Mouse (Mus musculus) heart, postnatal 0 days (tissue): ENCODE results near the gene Dbnl. TPM values are rescaled to one million over a fixed set of nuclear protein-coding genes. Genes with fewer than 3 reads are reported as not detected.

Source experiments
- ATAC-seq: fragments of 200-750 bp; cut with Nextera tagmentation; 2 replicates; pipeline ENCODE4 v1.8.0; 2017; ENCODE audit warnings: low read depth, moderate number of reproducible peaks, moderate library complexity; ENCODE audit not compliant: insufficient read depth
- DNase-seq: peaks from one replicate; pipeline ENCODE4 v3.0.0-alpha.2; 2016; ENCODE audit warnings: low spot score
- H3K27ac ChIP-seq: fragments of 300-500 bp; sonication (generic); 2 replicates; pipeline ENCODE4 v1.5.1; 2014; ENCODE audit warnings: low read depth, mild to moderate bottlenecking
- H3K27me3 ChIP-seq: fragments of 300-500 bp; sonication (generic); 2 replicates; pipeline ENCODE4 v1.6.1; 2014; ENCODE audit warnings: low read length, mixed read lengths; ENCODE audit not compliant: control insufficient read depth, insufficient read depth
- H3K36me3 ChIP-seq: fragments of 300-500 bp; sonication (generic); replicated peaks from 2 replicates; pipeline ENCODE4 v1.6.1; 2014; ENCODE audit warnings: low read length, mixed read lengths; ENCODE audit not compliant: control insufficient read depth, insufficient read depth
- H3K4me1 ChIP-seq: fragments of 300-500 bp; sonication (generic); 2 replicates; pipeline ENCODE4 v1.6.1; 2014; ENCODE audit warnings: antibody characterized with exemption; ENCODE audit not compliant: control insufficient read depth, insufficient read depth
- H3K4me2 ChIP-seq: fragments of 300-500 bp; sonication (generic); 2 replicates; pipeline ENCODE4 v1.6.1; 2014; ENCODE audit warnings: low read depth, mild to moderate bottlenecking, low read length, moderate library complexity
- H3K4me3 ChIP-seq: fragments of 300-500 bp; sonication (generic); 2 replicates; pipeline ENCODE4 v1.5.1; 2014; ENCODE audit warnings: low read depth, low read length
- H3K9ac ChIP-seq: fragments of 300-500 bp; sonication (generic); replicated peaks from 2 replicates; pipeline ENCODE4 v1.6.1; 2014; ENCODE audit warnings: low read depth, low read length, mixed read lengths
- H3K9me3 ChIP-seq: fragments of 300-500 bp; sonication (generic); replicated peaks from 2 replicates; pipeline ENCODE4 v1.6.1; 2016; ENCODE audit warnings: low read length; ENCODE audit not compliant: control insufficient read depth
- CTCF ChIP-seq: IDR thresholded peaks from 2 replicates; pipeline ENCODE4 v1.5.1; 2016; ENCODE audit warnings: antibody characterized with exemption, control low read depth, low read depth
- EP300 ChIP-seq: IDR thresholded peaks from 2 replicates; pipeline ENCODE4 v1.6.1; 2016; ENCODE audit warnings: antibody characterized with exemption, low read depth
- WGBS: fragments of 180-500 bp; shearing (Covaris S2); extraction: QIAGEN DNeasy Blood & Tissue Kit; methylation state at CpG from one replicate; pipeline ENCODE4 v1.1.7; 2014; 5-methylcytosine and 5-hydroxymethylcytosine counted together
- polyA plus RNA-seq: library from polyadenylated mRNA; unstranded; fragments of >200 nt; fragmentation: Nextera tagmentation; extraction: Ambion mirVana; gene quantifications from 2 replicates; pipeline ENCODE4 v1.2.1, GENCODE M21; 2015
- total RNA-seq: library from RNA; depleted of rRNA; stranded (reverse); fragments of >200 nt; gene quantifications from 2 replicates; pipeline ENCODE4 v1.2.3, GENCODE M21; 2014; ENCODE audit warnings: low replicate concordance

Dbnl gene
- total and polyA plus RNA-seq, 2 experiments from 2014 or later, result 32.1 to 45.2 TPM

DNA sequence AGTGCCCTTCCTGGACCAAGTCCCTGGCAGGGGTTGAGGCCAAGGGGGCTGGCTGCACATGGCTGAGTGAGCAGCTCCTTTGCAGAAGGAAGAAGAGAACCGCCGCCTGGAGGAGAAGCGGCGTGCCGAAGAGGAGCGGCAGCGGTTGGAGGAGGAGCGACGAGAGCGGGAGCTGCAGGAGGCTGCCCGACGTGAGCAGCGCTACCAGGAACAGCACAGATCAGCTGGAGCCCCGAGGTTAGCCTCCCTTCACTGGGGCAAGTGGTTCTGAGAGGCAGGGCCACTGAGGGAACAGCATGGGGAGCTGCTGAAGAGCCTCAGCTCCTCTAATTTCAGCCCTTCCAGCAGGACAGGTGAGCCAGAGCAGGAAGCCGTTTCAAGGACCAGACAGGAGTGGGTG lies 8.7 kb downstream of the Dbnl start:
- no peak for ATAC-seq
- TF ChIP-seq CTCF (no peak), EP300 (no peak)
- peaks cover 19% of the 10 kb centered on the region for H3K4me1 ChIP-seq

GRCm38 (mm10) chr11:5797371-5797770 lies 9.1 kb downstream of the Dbnl start:
- H3K4me3 ChIP-seq, result no peak overlapping the region
- DNase-seq (no peak), ATAC-seq (no peak)
- H3K4me2 ChIP-seq, result no peak overlapping the region
- WGBS, result 50% methylated on average over 11 of the region's 11 CpGs
- H3K9me3 ChIP-seq, result no peaks in the 10 kb centered on the region
- H3K4me1 ChIP-seq, result peaks cover 20% of the 10 kb centered on the region
- peaks cover 77% of the 10 kb centered on the region for H3K36me3 ChIP-seq
- no peak overlapping the region for H3K27ac ChIP-seq
- no peaks in the 10 kb centered on the region for H3K27me3 ChIP-seq
- TF ChIP-seq CTCF (no peak), EP300 (no peak)
- no peak overlapping the region for H3K9ac ChIP-seq

More for the DNA sequence above, 8.7 kb downstream of the Dbnl start:
- Histone ChIP-seq H3K9ac (no peak overlapping the region), H3K4me2 (no peak overlapping the region), H3K9me3 (no peaks in the 10 kb centered on the region), H3K27ac (no peak overlapping the region), H3K27me3 (no peaks in the 10 kb centered on the region), H3K36me3 (peaks cover 81% of the 10 kb centered on the region), H3K4me3 (no peak overlapping the region)
- 84% methylated on average over 15 of the region's 15 CpGs for WGBS
- DNase-seq, result no peak

- no peak for ATAC-seq
- no peak overlapping the region for H3K4me2 ChIP-seq
- DNase-seq, result no peak
- no peak overlapping the region for H3K4me3 ChIP-seq
- no peak overlapping the region for H3K27ac ChIP-seq
- H3K27me3 ChIP-seq, result no peaks in the 10 kb centered on the region
- 82% methylated on average over 5 of the region's 5 CpGs for WGBS
- TF ChIP-seq EP300 (no peak), CTCF (no peak)
- no peak overlapping the region for H3K9ac ChIP-seq
- H3K9me3 ChIP-seq, result no peaks in the 10 kb centered on the region
- H3K36me3 ChIP-seq, result peaks cover 72% of the 10 kb centered on the region
- H3K4me1 ChIP-seq, result peaks cover 20% of the 10 kb centered on the region
Measured at GRCm38 (mm10) chr11:5797928-5798327, 9.6 kb downstream of the Dbnl start.

- Histone ChIP-seq H3K4me2 (no peak overlapping the region), H3K4me3 (no peak overlapping the region), H3K27me3 (no peaks in the 10 kb centered on the region), H3K4me1 (peaks cover 26% of the 10 kb centered on the region), H3K36me3 (peaks cover 54% of the 10 kb centered on the region), H3K9ac (no peak overlapping the region), H3K9me3 (no peaks in the 10 kb centered on the region), H3K27ac (0 out of 2 replicates have a peak overlapping the region, but pooled peaks have one; percentile 33)
- ATAC-seq, result no peak
- no peak for TF ChIP-seq EP300
- no peak for TF ChIP-seq CTCF
- DNase-seq, result no peak
- WGBS, result 43% methylated on average over 17 of the region's 17 CpGs
Measured at GRCm38 (mm10) chr11:5799621-5800490, 11.6 kb downstream of the Dbnl start.

DNA sequence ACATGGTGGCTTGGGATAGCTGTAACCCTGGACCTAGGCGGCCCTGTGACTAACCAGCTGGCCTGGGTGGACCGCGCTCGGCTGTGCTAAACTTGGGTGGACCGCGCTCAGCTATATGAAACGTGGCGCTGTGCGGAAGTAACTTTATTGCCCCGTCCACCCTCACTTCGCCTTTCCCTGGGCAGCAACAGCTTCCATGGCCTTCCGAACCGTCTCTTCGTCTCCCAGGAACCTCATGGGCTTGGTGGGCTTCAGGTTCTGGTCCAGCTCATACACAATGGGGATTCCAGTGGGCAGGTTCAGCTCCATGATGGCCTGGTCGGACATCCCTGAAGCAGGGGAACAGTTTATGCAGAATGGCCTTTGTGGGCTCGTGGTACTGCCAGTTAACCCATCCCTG lies 13.2 kb downstream of the Dbnl start:
- no peaks in the 10 kb centered on the region for H3K27me3 ChIP-seq
- no peaks in the 10 kb centered on the region for H3K9me3 ChIP-seq
- peak overlapping the region; percentile 86 for H3K27ac ChIP-seq
- H3K36me3 ChIP-seq, result peaks cover 44% of the 10 kb centered on the region
- H3K4me1 ChIP-seq, result peaks cover 18% of the 10 kb centered on the region
- DNase-seq (no peak), ATAC-seq (no peak)
- H3K4me3 ChIP-seq, result peak overlapping the region; percentile 58
- H3K4me2 ChIP-seq, result peak overlapping the region; percentile 65
- peak overlapping the region; percentile 78 for H3K9ac ChIP-seq
- 82% methylated on average over 16 of the region's 16 CpGs for WGBS
- no peak for TF ChIP-seq EP300
- no peak for TF ChIP-seq CTCF
